Mouse (Mus musculus) thymus, postnatal 25 days (tissue): Measurements from ENCODE around the gene Fer.

Experiments
- DNase-seq: peaks from one replicate; pipeline ENCODE4 v3.0.0; 2022

The Fer gene

DNA sequence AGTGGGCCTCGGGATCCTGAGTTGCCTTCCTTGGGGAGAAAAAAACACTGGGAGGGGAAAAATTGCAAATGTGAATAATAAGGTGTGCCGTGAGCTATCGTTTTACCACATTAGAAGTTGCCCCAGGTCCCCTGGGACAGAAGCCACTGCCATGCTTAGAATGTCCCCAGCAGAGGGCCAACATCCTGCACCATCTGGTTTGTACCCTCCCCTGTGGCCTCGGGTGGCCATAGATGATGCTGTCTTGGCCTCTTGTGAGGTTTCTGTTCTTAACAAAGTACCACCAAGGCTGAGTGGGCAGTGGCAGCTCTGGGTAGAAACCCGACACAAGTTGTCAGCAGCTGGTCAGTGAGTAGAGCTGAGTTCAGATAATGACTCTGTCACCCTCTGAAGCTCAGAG lies 307.2 kb downstream of the Fer start:
- no peak for DNase-seq

GRCm38 (mm10) chr17:64172474-64172873 lies 309.6 kb downstream of the Fer start:
- no peak for DNase-seq

- DNase-seq, result no peak
Observed at GRCm38 (mm10) chr17:64180546-64180945, 317.7 kb downstream of the Fer start.

DNA sequence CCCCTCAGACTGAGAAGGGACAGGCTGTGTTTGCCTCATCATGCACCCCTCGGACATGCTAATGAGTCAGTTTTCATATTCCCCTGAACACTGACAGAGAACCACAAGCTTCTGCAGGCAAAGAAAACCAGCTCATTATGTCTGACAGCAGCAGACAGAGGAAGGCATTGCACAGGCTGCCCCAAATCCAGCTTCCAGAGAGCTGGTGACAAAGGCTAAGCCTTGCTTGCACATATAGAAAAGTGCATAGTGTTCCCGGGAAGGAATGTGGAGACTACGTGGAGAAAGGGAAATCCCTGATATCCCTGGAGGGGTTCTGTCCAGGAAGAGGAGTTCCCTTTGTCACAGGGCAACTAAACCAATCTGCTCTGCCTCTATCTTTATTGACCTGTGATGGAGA lies 318.4 kb downstream of the Fer start:
- DNase-seq, result no peak

GRCm38 (mm10) chr17:64182599-64182998 lies 319.7 kb downstream of the Fer start:
- no peak for DNase-seq

GRCm38 (mm10) chr17:64183196-64183595 lies 320.3 kb downstream of the Fer start:
- no peak for DNase-seq
